Mouse (Mus musculus) midbrain, embryonic 10.5 days (tissue): Measurements from ENCODE around the gene Ppip5k2. TPM values are rescaled to one million over a fixed set of nuclear protein-coding genes. Genes with fewer than 3 reads are reported as not detected.

Experiments
- DNase-seq: peaks from one replicate; pipeline ENCODE4 v3.0.0-alpha.2; 2017; ENCODE audit warnings: low spot score
- H3K27ac ChIP-seq: fragments of 300-500 bp; sonication (generic); replicated peaks from 2 replicates; pipeline ENCODE4 v1.5.1; 2016; ENCODE audit warnings: mild to moderate bottlenecking
- H3K27me3 ChIP-seq: fragments of 300-500 bp; sonication (generic); 2 replicates; pipeline ENCODE4 v1.6.1; 2016; ENCODE audit warnings: low read depth, mild to moderate bottlenecking; ENCODE audit not compliant: poor library complexity, severe bottlenecking
- H3K36me3 ChIP-seq: fragments of 300-500 bp; sonication (generic); 2 replicates; pipeline ENCODE4 v1.6.1; 2016; ENCODE audit warnings: mild to moderate bottlenecking, moderate library complexity
- H3K4me1 ChIP-seq: fragments of 300-500 bp; sonication (generic); 2 replicates; pipeline ENCODE4 v1.6.1; 2016
- H3K4me3 ChIP-seq: fragments of 300-500 bp; sonication (generic); 2 replicates; pipeline ENCODE4 v1.5.1; 2016; ENCODE audit warnings: mild to moderate bottlenecking, moderate library complexity
- H3K9me3 ChIP-seq: fragments of 300-500 bp; sonication (generic); replicated peaks from 2 replicates; pipeline ENCODE4 v1.6.1; 2016; ENCODE audit warnings: mild to moderate bottlenecking
- WGBS: fragments of 180-500 bp; shearing (Covaris S2); methylation state at CpG from one replicate; pipeline ENCODE4 v1.1.7; 2016; 5-methylcytosine and 5-hydroxymethylcytosine counted together
- polyA plus RNA-seq: library from polyadenylated mRNA; unstranded; fragments of >200 nt; fragmentation: Nextera tagmentation; extraction: Ambion mirVana; gene quantifications from 2 replicates; pipeline ENCODE4 v1.2.1, GENCODE M21; 2016

Gene Ppip5k2
- polyA plus RNA-seq, 1 experiment from 2014 or later = 37.4 TPM

GRCm38 (mm10) chr1:97676526-97677177, 93.6 kb downstream of the Ppip5k2 start:
- no peak overlapping the region for H3K4me3 ChIP-seq
- 87% methylated on average over 4 of the region's 4 CpGs for WGBS
- no peaks in the 10 kb centered on the region for H3K27me3 ChIP-seq
- no peak for DNase-seq
- no peaks in the 10 kb centered on the region for H3K9me3 ChIP-seq
- no peak overlapping the region for H3K27ac ChIP-seq
- no peaks in the 10 kb centered on the region for H3K36me3 ChIP-seq
- H3K4me1 ChIP-seq = no peaks in the 10 kb centered on the region

GRCm38 (mm10) chr1:97676115-97676514, 94.1 kb downstream of the Ppip5k2 start:
- Histone ChIP-seq H3K4me3 (no peak overlapping the region), H3K36me3 (no peaks in the 10 kb centered on the region), H3K27me3 (no peaks in the 10 kb centered on the region), H3K27ac (no peak overlapping the region), H3K9me3 (no peaks in the 10 kb centered on the region), H3K4me1 (no peaks in the 10 kb centered on the region)
- 54% methylated on average over 2 of the region's 2 CpGs for WGBS
- DNase-seq = no peak

GRCm38 (mm10) chr1:97672849-97673248, 97.4 kb downstream of the Ppip5k2 start:
- Histone ChIP-seq H3K4me3 (no peak overlapping the region), H3K27ac (no peak overlapping the region), H3K9me3 (no peaks in the 10 kb centered on the region), H3K36me3 (no peaks in the 10 kb centered on the region), H3K27me3 (no peaks in the 10 kb centered on the region), H3K4me1 (no peaks in the 10 kb centered on the region)
- WGBS = 79% methylated on average over 2 of the region's 2 CpGs
- DNase-seq = no peak

GRCm38 (mm10) chr1:97667288-97667687, 102.9 kb downstream of the Ppip5k2 start:
- no peaks in the 10 kb centered on the region for H3K9me3 ChIP-seq
- WGBS = 94% methylated on average over 1 of the region's 1 CpGs
- H3K4me1 ChIP-seq = peaks cover 3% of the 10 kb centered on the region; the same call in 1 of the 2 replicates
- no peaks in the 10 kb centered on the region for H3K36me3 ChIP-seq
- no peak for DNase-seq
- no peak overlapping the region for H3K27ac ChIP-seq
- H3K27me3 ChIP-seq = peaks cover 14% of the 10 kb centered on the region
- H3K4me3 ChIP-seq = no peak overlapping the region

- 16% methylated on average over 7 of the region's 7 CpGs for WGBS
- peak; percentile 17 for DNase-seq
- Histone ChIP-seq H3K27ac (peak overlapping the region; percentile 98), H3K4me1 (peaks cover 35% of the 10 kb centered on the region), H3K9me3 (no peaks in the 10 kb centered on the region), H3K27me3 (peaks cover 14% of the 10 kb centered on the region), H3K36me3 (no peaks in the 10 kb centered on the region), H3K4me3 (peak overlapping the region; percentile 93)
Observed at GRCm38 (mm10) chr1:97662324-97662723, 107.9 kb downstream of the Ppip5k2 start.

- DNase-seq = peak; percentile 80
- peak within 1 kb of the TSS; percentile 93 for H3K4me3 ChIP-seq
- H3K27me3 ChIP-seq = peaks cover 14% of the 10 kb centered on the region
- peak within 1 kb of the TSS; percentile 98 for H3K27ac ChIP-seq
- no peaks in the 10 kb centered on the region for H3K36me3 ChIP-seq
- H3K9me3 ChIP-seq = no peaks in the 10 kb centered on the region
- peaks cover 40% of the 10 kb centered on the region for H3K4me1 ChIP-seq
- under 1% methylated on average over 104 of the region's 106 CpGs for WGBS
Observed at GRCm38 (mm10) chr1:97661406-97662241, 108.6 kb downstream of the Ppip5k2 start, which contains the start of gene D1Ertd622e. Gene D1Ertd622e (minus strand): TSS chr1:97662074.

- Histone ChIP-seq H3K27me3 (peaks cover 14% of the 10 kb centered on the region), H3K4me1 (peaks cover 48% of the 10 kb centered on the region), H3K27ac (peak overlapping the region; percentile 98), H3K9me3 (no peaks in the 10 kb centered on the region), H3K4me3 (peak overlapping the region; percentile 93), H3K36me3 (no peaks in the 10 kb centered on the region)
- DNase-seq = peak; percentile 75
- WGBS = under 1% methylated on average over 92 of the region's 93 CpGs
Observed at GRCm38 (mm10) chr1:97660687-97661405, 109.4 kb downstream of the Ppip5k2 start.

- Histone ChIP-seq H3K4me3 (peak overlapping the region; percentile 93), H3K9me3 (no peaks in the 10 kb centered on the region), H3K27ac (peak overlapping the region; percentile 98; the same call in 1 of the 2 replicates), H3K36me3 (no peaks in the 10 kb centered on the region), H3K4me1 (peaks cover 60% of the 10 kb centered on the region), H3K27me3 (peaks cover 14% of the 10 kb centered on the region)
- WGBS = 48% methylated on average over 7 of the region's 7 CpGs
- peak; percentile 14 for DNase-seq
Observed at GRCm38 (mm10) chr1:97659405-97659804, 110.8 kb downstream of the Ppip5k2 start.

GRCm38 (mm10) chr1:97657786-97658185, 112.4 kb downstream of the Ppip5k2 start:
- DNase-seq = peak; percentile 9
- Histone ChIP-seq H3K9me3 (no peaks in the 10 kb centered on the region), H3K27me3 (peaks cover 4% of the 10 kb centered on the region), H3K4me3 (peak overlapping the region; percentile 93; the same call in 1 of the 2 replicates), H3K36me3 (peaks cover 8% of the 10 kb centered on the region; the same call in 1 of the 2 replicates), H3K27ac (no peak overlapping the region), H3K4me1 (peaks cover 64% of the 10 kb centered on the region)
- WGBS = 89% methylated on average over 2 of the region's 2 CpGs

- Histone ChIP-seq H3K4me3 (peak overlapping the region; percentile 93; the same call in 1 of the 2 replicates), H3K9me3 (no peaks in the 10 kb centered on the region), H3K36me3 (peaks cover 8% of the 10 kb centered on the region; the same call in 1 of the 2 replicates), H3K27ac (no peak overlapping the region), H3K4me1 (peaks cover 61% of the 10 kb centered on the region), H3K27me3 (no peaks in the 10 kb centered on the region)
- 80% methylated on average over 2 of the region's 2 CpGs for WGBS
- DNase-seq = peak; percentile 10
Observed at GRCm38 (mm10) chr1:97657201-97657600, 113.0 kb downstream of the Ppip5k2 start.
